Mouse (Mus musculus): ENCODE measurements around the gene Kansl1l.

DNA sequence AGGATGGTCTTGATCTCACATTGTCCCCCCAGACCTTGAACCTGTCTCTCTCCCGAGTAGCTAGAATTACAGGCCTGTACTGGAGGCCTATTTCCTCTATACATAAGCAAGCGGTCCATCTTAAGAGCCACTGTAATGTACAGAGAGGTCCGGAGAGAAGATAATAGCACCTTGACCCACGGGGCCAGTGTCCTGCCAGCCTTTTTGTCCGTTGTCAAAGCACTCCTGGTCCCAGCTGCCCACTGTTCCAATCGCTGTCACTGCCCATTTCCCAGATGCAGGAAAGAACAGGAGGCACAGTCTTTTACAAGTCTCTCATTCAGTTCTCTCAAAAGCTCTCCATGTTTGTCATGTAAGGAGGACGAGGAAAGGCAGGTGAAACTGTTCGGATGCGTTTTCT is 4.6 kb upstream of the Kansl1l start:
- TF ChIP-seq CTCF (IDR thresholded peaks at IDR 0.05 in 2 of 3, conservative IDR thresholded peaks at IDR 0.05 in 1 of 3; ENCODE audit: control insufficient read depth in 1 of 3, insufficient read depth in 1 of 3, low read depth in 2 of 3, low read length in 3 of 3, poor library complexity in 1 of 3, severe bottlenecking in 1 of 3) = no peak
- no peak for TF ChIP-seq NELFE (IDR thresholded peaks at IDR 0.05; ENCODE audit: low read depth, low read length)
- no peak for TF ChIP-seq GATA1 (IDR thresholded peaks at IDR 0.05; ENCODE audit: low read depth, low read length)

Data from MEL (cell line).